8 mouse cellular contexts compared by ENCODE assay signal in genomic region chr4:129913761-129914644, GRCm38 (mm10). TPM values are rescaled to one million over a fixed set of nuclear protein-coding genes. Genes with fewer than 3 reads are reported as not detected.
A peak's percentile ranks its signal among the peaks of the same experiment; 100 is the strongest.
DNase-seq lines count a peak whose midpoint lies in the region; ATAC-seq and TF ChIP-seq lines count a peak whose summit lies in the region.

No protein-coding gene starts in this region.

- no peaks in the 10 kb centered on the region for H3K27me3 ChIP-seq in hindbrain, embryonic 10.5 days (ENCODE audit: insufficient read depth, poor library complexity, severe bottlenecking)
- no peaks in the 10 kb centered on the region for H3K27me3 ChIP-seq in hindbrain, embryonic 11.5 days (ENCODE audit: control insufficient read depth, insufficient read depth, low read length)
- H3K27me3 ChIP-seq in hindbrain, embryonic 14.5 days (ENCODE audit: control insufficient read depth, insufficient read depth, low read length): no peaks in the 10 kb centered on the region
- no peaks in the 10 kb centered on the region; the same call in 1 of the 2 replicates for H3K27me3 ChIP-seq in liver, embryonic 14.5 days (ENCODE audit: control insufficient read depth, insufficient read depth, low read length)

- peaks cover 29% of the 10 kb centered on the region for H3K4me1 ChIP-seq in hindbrain, embryonic 10.5 days (replicated peaks)
- peaks cover 7% of the 10 kb centered on the region; the same call in 1 of the 2 replicates for H3K4me1 ChIP-seq in hindbrain, embryonic 11.5 days (replicated peaks; ENCODE audit: control insufficient read depth, insufficient read depth, low read length)
- H3K4me1 ChIP-seq in hindbrain, embryonic 14.5 days (replicated peaks; ENCODE audit: control insufficient read depth, insufficient read depth, low read length): peaks cover 9% of the 10 kb centered on the region; the same call in 1 of the 2 replicates
- H3K4me1 ChIP-seq in liver, embryonic 14.5 days (replicated peaks; ENCODE audit: control insufficient read depth in 2 of 2, insufficient read depth in 2 of 2, low read length in 1 of 2): peaks cover 0 to 10% of the 10 kb centered on the region in 2 experiments; a peak in 2 of 4 replicates

- WGBS in hindbrain, embryonic 10.5 days: 15% methylated on average over 16 of the region's 16 CpGs
- WGBS in hindbrain, embryonic 11.5 days: 17% methylated on average over 16 of the region's 16 CpGs
- WGBS in hindbrain, embryonic 14.5 days: 15% methylated on average over 16 of the region's 16 CpGs
- 1% methylated on average over 16 of the region's 16 CpGs for WGBS in liver, embryonic 14.5 days (ENCODE audit: insufficient replicate concordance)

- no peak overlapping the region for H3K4me2 ChIP-seq in hindbrain, embryonic 11.5 days (replicated peaks; ENCODE audit: low read depth, low read length)
- H3K4me2 ChIP-seq in hindbrain, embryonic 14.5 days (replicated peaks): peak overlapping the region; percentile 10
- peak overlapping the region; percentile 47 for H3K4me2 ChIP-seq in liver, embryonic 14.5 days (ENCODE audit: low read depth)

- H3K36me3 ChIP-seq in hindbrain, embryonic 10.5 days: no peaks in the 10 kb centered on the region
- H3K36me3 ChIP-seq in hindbrain, embryonic 11.5 days (ENCODE audit: control insufficient read depth, insufficient read depth, low read length): no peaks in the 10 kb centered on the region
- H3K36me3 ChIP-seq in hindbrain, embryonic 14.5 days (replicated peaks; ENCODE audit: control insufficient read depth, insufficient read depth): no peaks in the 10 kb centered on the region
- no peaks in the 10 kb centered on the region for H3K36me3 ChIP-seq in liver, embryonic 14.5 days (replicated peaks; ENCODE audit: control insufficient read depth, insufficient read depth, low read depth)

- H3K9ac ChIP-seq in hindbrain, embryonic 11.5 days (ENCODE audit: low read depth, low read length): no peak overlapping the region
- H3K9ac ChIP-seq in hindbrain, embryonic 14.5 days: no peak overlapping the region
- no peak overlapping the region for H3K9ac ChIP-seq in liver, embryonic 14.5 days (replicated peaks)

- H3K4me3 ChIP-seq in hindbrain, embryonic 10.5 days: 0 out of 2 replicates have a peak overlapping the region, but pooled peaks have one; percentile 16
- H3K4me3 ChIP-seq in hindbrain, embryonic 11.5 days (ENCODE audit: low read depth, low read length): no peak overlapping the region
- H3K4me3 ChIP-seq in hindbrain, embryonic 14.5 days (replicated peaks; ENCODE audit: low read length): no peak overlapping the region
- H3K4me3 ChIP-seq in liver, embryonic 14.5 days (ENCODE audit: insufficient read depth in 1 of 2, low read depth in 2 of 2, low read length in 2 of 2): 0 out of 4 replicates have a peak overlapping the region, but pooled peaks of 1 of the 2 experiments have one; percentile 2

- no peak for TF ChIP-seq CTCF in liver, embryonic 14.5 days (IDR thresholded peaks at IDR 0.05; ENCODE audit: low read depth)

- no peak for TF ChIP-seq EP300 in liver, embryonic 14.5 days (IDR thresholded peaks at IDR 0.05; ENCODE audit: low read depth)

- DNase-seq in hindbrain, embryonic 10.5 days (ENCODE audit: low spot score): no peak
- DNase-seq in hindbrain, embryonic 11.5 days (ENCODE audit: low spot score): no peak
- DNase-seq in adrenal gland, postnatal 14 days: peak; percentile 83
- DNase-seq in hindbrain, embryonic 14.5 days (ENCODE audit: low spot score): no peak
- no peak for DNase-seq in liver, embryonic 14.5 days (ENCODE audit: low read depth in 3 of 3, low spot score in 3 of 3)
- DNase-seq in layer of hippocampus, postnatal 36 days: no peak
- no peak for DNase-seq in layer of hippocampus, adult 11-12 months (ENCODE audit: low spot score)

- no peak for ATAC-seq in hindbrain, embryonic 11.5 days (ENCODE audit: low FRiP score)
- no peak for ATAC-seq in hindbrain, embryonic 14.5 days (ENCODE audit: low FRiP score)
- ATAC-seq in liver, embryonic 14.5 days (ENCODE audit: insufficient read depth): no peak
- peak; percentile 62 for ATAC-seq in neutrophil, adult 5-6 weeks (ENCODE audit: extremely low read depth, insufficient number of reproducible peaks, low FRiP score, poor library complexity, severe bottlenecking)

- peak overlapping the region; percentile 57 for H3K27ac ChIP-seq in hindbrain, embryonic 10.5 days
- no peak overlapping the region for H3K27ac ChIP-seq in hindbrain, embryonic 11.5 days (ENCODE audit: low read depth, low read length)
- no peak overlapping the region for H3K27ac ChIP-seq in hindbrain, embryonic 14.5 days
- no peak overlapping the region for H3K27ac ChIP-seq in liver, embryonic 14.5 days

- no peaks in the 10 kb centered on the region for H3K9me3 ChIP-seq in hindbrain, embryonic 10.5 days
- H3K9me3 ChIP-seq in hindbrain, embryonic 11.5 days (ENCODE audit: control insufficient read depth, low read length): no peaks in the 10 kb centered on the region
- H3K9me3 ChIP-seq in hindbrain, embryonic 14.5 days (ENCODE audit: control insufficient read depth, low read length): no peaks in the 10 kb centered on the region
- no peaks in the 10 kb centered on the region for H3K9me3 ChIP-seq in liver, embryonic 14.5 days (ENCODE audit: control insufficient read depth, low read length)

RNA-seq across cellular contexts. Expression of gene Spocd1, which starts 15.0 kb away (rescaled TPM):
- 0.05 TPM in 1 of 2 replicates, not detected in the other for polyA plus RNA-seq in hindbrain, embryonic 10.5 days (2016; fragmentation: Nextera tagmentation; extraction: Ambion mirVana)
- polyA plus RNA-seq in hindbrain, embryonic 11.5 days (2014; fragmentation: Nextera tagmentation; extraction: Ambion mirVana): 0.08 TPM in 1 of 2 replicates, not detected in the other
- total RNA-seq in adrenal gland, postnatal 14 days (2021): 0.19 and 0.30 TPM in 2 replicates
- polyA plus RNA-seq in hindbrain, embryonic 14.5 days (2014; fragmentation: Nextera tagmentation; extraction: Ambion mirVana): not detected in 2 replicates
- polyA plus RNA-seq in liver, embryonic 14.5 days (2012; rRNA removed): 0.03 TPM in 1 of 2 replicates, not detected in the other
- polyA plus RNA-seq in liver, embryonic 14.5 days (2014; fragmentation: Nextera tagmentation; extraction: Ambion mirVana): 0.11 TPM in 1 of 2 replicates, not detected in the other
- total RNA-seq in neutrophil, adult 5-6 weeks (2017): not detected in 2 replicates
- total RNA-seq in layer of hippocampus, postnatal 36 days (2021): under 1 TPM; 0.51 to 0.55 TPM
